In the genomic region with DNA sequence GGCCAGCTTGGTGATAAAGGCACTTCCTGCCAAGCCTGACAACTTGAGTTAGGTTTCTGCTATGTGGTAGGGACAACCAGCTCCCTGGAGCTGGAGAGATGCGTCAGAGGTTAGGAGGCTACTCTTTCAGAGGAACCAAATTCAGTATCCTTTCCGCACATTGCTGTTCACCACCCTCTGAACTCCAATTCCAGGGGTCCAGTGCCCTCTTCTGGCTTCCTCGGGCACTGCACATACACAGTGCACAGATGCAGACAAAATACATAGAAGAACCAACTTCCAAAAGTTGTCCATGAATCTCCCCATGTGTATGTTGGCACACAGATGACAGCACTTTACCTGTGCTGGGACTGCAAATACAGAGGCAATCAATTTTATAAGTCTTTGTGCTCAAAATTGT, we compare ENCODE assay signal across 9 mouse cellular contexts. TPM values are rescaled to one million over a fixed set of nuclear protein-coding genes. Genes with fewer than 3 reads are reported as not detected.
DNase-seq lines count a peak whose midpoint lies in the region; ATAC-seq and TF ChIP-seq lines count a peak whose summit lies in the region.
"Had no signal": no experiment of that assay in that cellular context is flagged by ENCODE, and none has a peak within 500 bp of the region (broad histone marks: within the 10 kb centered on the region; RNA-seq: fewer than 3 reads in every experiment).

No protein-coding gene starts in this region.

- no peaks in the 10 kb centered on the region for H3K27me3 ChIP-seq in ES-Bruce4 (ENCODE audit: control insufficient read depth, insufficient read depth, low read length, poor library complexity, severe bottlenecking)
- H3K27me3 ChIP-seq in neural tube, embryonic 11.5 days (ENCODE audit: control insufficient read depth, insufficient read depth, low read length): no peaks in the 10 kb centered on the region
- no peaks in the 10 kb centered on the region for H3K27me3 ChIP-seq in forebrain, embryonic 12.5 days
- H3K27me3 ChIP-seq: midbrain, embryonic 12.5 days had no signal

- TF ChIP-seq POLR2A in ES-Bruce4 (IDR thresholded peaks at IDR 0.05; ENCODE audit: insufficient read depth, low read length): no peak

- peak; percentile 87 for TF ChIP-seq CTCF in layer of hippocampus, adult 2 months (conservative IDR thresholded peaks at IDR 0.05)
- peak; percentile 81 for TF ChIP-seq CTCF in ES-Bruce4 (IDR thresholded peaks at IDR 0.05; ENCODE audit: low read depth, low read length)

- H3K9ac ChIP-seq in ES-Bruce4 (ENCODE audit: low read depth, poor library complexity, severe bottlenecking): no peak overlapping the region
- no peak overlapping the region for H3K9ac ChIP-seq in neural tube, embryonic 11.5 days (ENCODE audit: low read length)
- no peak overlapping the region for H3K9ac ChIP-seq in forebrain, embryonic 12.5 days
- H3K9ac ChIP-seq: midbrain, embryonic 12.5 days had no signal

- H3K4me1 ChIP-seq in ES-Bruce4 (ENCODE audit: control insufficient read depth, insufficient read depth, low read length): no peaks in the 10 kb centered on the region
- no peaks in the 10 kb centered on the region for H3K4me1 ChIP-seq in neural tube, embryonic 11.5 days (ENCODE audit: control insufficient read depth, insufficient read depth, low read length)
- H3K4me1 ChIP-seq in forebrain, embryonic 12.5 days: no peaks in the 10 kb centered on the region
- H3K4me1 ChIP-seq: midbrain, embryonic 12.5 days had no signal

- no peak overlapping the region for H3K4me3 ChIP-seq in layer of hippocampus, adult 2 months
- no peak overlapping the region for H3K4me3 ChIP-seq in ES-Bruce4 (ENCODE audit: low read depth, low read length)
- H3K4me3 ChIP-seq in neural tube, embryonic 11.5 days (ENCODE audit: low read depth, low read length): no peak overlapping the region
- H3K4me3 ChIP-seq in forebrain, embryonic 12.5 days (replicated peaks): no peak overlapping the region
- H3K4me3 ChIP-seq: midbrain, embryonic 12.5 days had no signal

- no peak for ATAC-seq in neural tube, embryonic 11.5 days (ENCODE audit: insufficient read depth, low FRiP score, low TSS enrichment)
- no peak for ATAC-seq in forebrain, embryonic 12.5 days (ENCODE audit: low FRiP score)

- no peaks in the 10 kb centered on the region for H3K9me3 ChIP-seq in ES-Bruce4 (replicated peaks; ENCODE audit: control insufficient read depth, insufficient read depth, low read length, poor library complexity, severe bottlenecking)
- H3K9me3 ChIP-seq in neural tube, embryonic 11.5 days (ENCODE audit: control insufficient read depth, low read length): no peaks in the 10 kb centered on the region
- H3K9me3 ChIP-seq in forebrain, embryonic 12.5 days: no peaks in the 10 kb centered on the region
- H3K9me3 ChIP-seq: midbrain, embryonic 12.5 days had no signal

- no peak overlapping the region for H3K27ac ChIP-seq in layer of hippocampus, adult 2 months
- H3K27ac ChIP-seq in ES-Bruce4 (ENCODE audit: insufficient read depth, low read length): no peak overlapping the region
- no peak overlapping the region for H3K27ac ChIP-seq in neural tube, embryonic 11.5 days (ENCODE audit: low read depth, low read length)
- no peak overlapping the region for H3K27ac ChIP-seq in forebrain, embryonic 12.5 days
- H3K27ac ChIP-seq: midbrain, embryonic 12.5 days had no signal

- peak in 1 of 2 experiments; percentile 60 for DNase-seq in layer of hippocampus, adult 2 months (ENCODE audit: low spot score in 2 of 2)
- no peak for DNase-seq in layer of hippocampus, adult 8-10 months (ENCODE audit: low spot score in 2 of 2)
- peak; percentile 82 for DNase-seq in adrenal gland, postnatal 14 days
- peak; percentile 25 for DNase-seq in forelimb bud, embryonic 11.5 days (ENCODE audit: low read depth, low spot score)
- peak; percentile 82 to 84 for DNase-seq in kidney, postnatal 4 days
- DNase-seq in neural tube, embryonic 11.5 days (ENCODE audit: low spot score): peak; percentile 41

- WGBS in neural tube, embryonic 11.5 days: 59% methylated on average over 3 of the region's 3 CpGs
- 66% methylated on average over 3 of the region's 3 CpGs for WGBS in forebrain, embryonic 12.5 days

- H3K4me2 ChIP-seq in neural tube, embryonic 11.5 days (ENCODE audit: low read depth): no peak overlapping the region
- no peak overlapping the region for H3K4me2 ChIP-seq in forebrain, embryonic 12.5 days
- H3K4me2 ChIP-seq: midbrain, embryonic 12.5 days had no signal

- no peak for TF ChIP-seq EP300 in ES-Bruce4 (IDR thresholded peaks at IDR 0.05; ENCODE audit: insufficient read depth, low read depth, low read length)

- H3K36me3 ChIP-seq in ES-Bruce4 (ENCODE audit: control insufficient read depth, insufficient read depth, low read length, poor library complexity, severe bottlenecking): no peaks in the 10 kb centered on the region
- peaks cover 2% of the 10 kb centered on the region for H3K36me3 ChIP-seq in neural tube, embryonic 11.5 days (ENCODE audit: control insufficient read depth, insufficient read depth, low read length)
- H3K36me3 ChIP-seq in forebrain, embryonic 12.5 days (replicated peaks): peaks cover 46% of the 10 kb centered on the region

RNA-seq across cellular contexts. Expression of a gene that starts 22.0 kb away (rescaled TPM):
- total RNA-seq in layer of hippocampus, adult 2 months (2021): 10 to 100 TPM; 40.8 to 44.2 TPM
- total RNA-seq in layer of hippocampus, adult 8-10 months (2022): 10 to 100 TPM; 39.5 to 44.0 (median 43.6) TPM
- 10.1 and 10.4 TPM in 2 replicates for polyA plus RNA-seq in ES-Bruce4 (2011; ENCODE audit: insufficient read depth, insufficient read length, low read depth, missing spikeins)
- total RNA-seq in adrenal gland, postnatal 14 days (2021): 39.1 and 48.1 TPM in 2 replicates
- polyA plus RNA-seq in neural tube, embryonic 11.5 days (2014; fragmentation: Nextera tagmentation; extraction: Ambion mirVana): 50.3 and 52.3 TPM in 2 replicates
- polyA plus RNA-seq in forebrain, embryonic 12.5 days (2016; fragmentation: Nextera tagmentation; extraction: Ambion mirVana): 38.2 and 40.9 TPM in 2 replicates

RNA-seq across cellular contexts. Expression of a gene that starts 36.3 kb away (rescaled TPM):
- total RNA-seq in layer of hippocampus, adult 2 months (2021): 100 to 1,000 TPM; 473 to 514 TPM
- total RNA-seq in layer of hippocampus, adult 8-10 months (2022): 100 to 1,000 TPM; 494 to 515 (median 510) TPM
- polyA plus RNA-seq in ES-Bruce4 (2011; ENCODE audit: insufficient read depth, insufficient read length, low read depth, missing spikeins): 9.0 and 9.5 TPM in 2 replicates
- 7.5 and 15.1 TPM in 2 replicates for total RNA-seq in adrenal gland, postnatal 14 days (2021)
- 153 and 172 TPM in 2 replicates for polyA plus RNA-seq in neural tube, embryonic 11.5 days (2014; fragmentation: Nextera tagmentation; extraction: Ambion mirVana)
- polyA plus RNA-seq in forebrain, embryonic 12.5 days (2016; fragmentation: Nextera tagmentation; extraction: Ambion mirVana): 200 and 213 TPM in 2 replicates

RNA-seq across cellular contexts. Expression of a gene that starts 53.0 kb away (rescaled TPM):
- total RNA-seq in layer of hippocampus, adult 2 months (2021): 10 to 100 TPM; 55.1 to 55.5 TPM
- total RNA-seq in layer of hippocampus, adult 8-10 months (2022): 10 to 100 TPM; 47.5 to 69.8 (median 54.1) TPM
- 72.7 and 78.1 TPM in 2 replicates for polyA plus RNA-seq in ES-Bruce4 (2011; ENCODE audit: insufficient read depth, insufficient read length, low read depth, missing spikeins)
- total RNA-seq in adrenal gland, postnatal 14 days (2021): 56.1 and 62.8 TPM in 2 replicates
- 111 TPM in 2 replicates for polyA plus RNA-seq in neural tube, embryonic 11.5 days (2014; fragmentation: Nextera tagmentation; extraction: Ambion mirVana)
- polyA plus RNA-seq in forebrain, embryonic 12.5 days (2016; fragmentation: Nextera tagmentation; extraction: Ambion mirVana): 117 and 118 TPM in 2 replicates

Comparison
In these comparisons a context has a peak if more than half of its experiments do, and no peak if none do; other contexts are left out.
1. DNase-seq: peak in adrenal gland, postnatal 14 days (single experiment), forelimb bud, embryonic 11.5 days (single experiment), kidney, postnatal 4 days (2 of 2) and neural tube, embryonic 11.5 days (single experiment); none in layer of hippocampus, adult 8-10 months (0 of 2).
2. RNA of a gene that starts 36.3 kb away (total RNA-seq): 494 to 515 TPM in layer of hippocampus, adult 8-10 months and 473 to 514 TPM in layer of hippocampus, adult 2 months; 7.5 to 15.1 TPM in adrenal gland, postnatal 14 days; every median in the first group is over 10 times any median in the second.